Mouse (Mus musculus) layer of hippocampus, adult 8-10 months (tissue): Measurements from ENCODE around the gene Lrig1. TPM values are rescaled to one million over a fixed set of nuclear protein-coding genes. Genes with fewer than 3 reads are reported as not detected.
"Not testable (repeated sequence)": the region's sequence is repeated elsewhere in the genome, so short reads cannot be mapped to it uniquely, and the experiment has no call there.

Experiments
- DNase-seq, 2 experiments: peaks; one replicate each; pipeline ENCODE4 v3.0.0; 2022; ENCODE audit warnings: low spot score in 2 of 2
- microRNA-seq, 2 experiments: library from miRNA; unstranded; fragments of <30 nt; microRNA quantifications; one replicate each; pipeline ENCODE4 v1.2.0; 2022
- total RNA-seq, 4 experiments: library from RNA; stranded (reverse); gene quantifications; 2 replicates each; pipeline ENCODE4 v1.2.4; 2022

Gene Lrig1
- total RNA-seq, 4 experiments from 2014 or later: 25.4 to 44.9 (median 33.5) TPM

- no peak for DNase-seq
Observed at GRCm38 (mm10) chr6:94582055-94582454, 117.9 kb downstream of the Lrig1 start.

GRCm38 (mm10) chr6:94577991-94578390 lies 122.0 kb downstream of the Lrig1 start:
- DNase-seq: peak; percentile 34 to 45

- no peak for DNase-seq
Observed at GRCm38 (mm10) chr6:94575526-94576166, 124.3 kb downstream of the Lrig1 start.

GRCm38 (mm10) chr6:94568040-94568439 lies 131.9 kb downstream of the Lrig1 start:
- DNase-seq: no peak

- DNase-seq: no peak
Observed at GRCm38 (mm10) chr6:94565766-94566165, 134.2 kb downstream of the Lrig1 start.

GRCm38 (mm10) chr6:94563203-94563940 lies 136.6 kb downstream of the Lrig1 start:
- no peak for DNase-seq

GRCm38 (mm10) chr6:94561346-94561745 lies 138.6 kb downstream of the Lrig1 start:
- no peak for DNase-seq

GRCm38 (mm10) chr6:94560896-94561295 lies 139.1 kb downstream of the Lrig1 start:
- no peak for DNase-seq

GRCm38 (mm10) chr6:94558603-94559002 lies 141.4 kb downstream of the Lrig1 start:
- DNase-seq: not testable (repeated sequence)

Small RNA genes lying within 50 kb of the gene (microRNA-seq; reads per million reads assigned to microRNA genes)
- gene Mir7041: 0 to 1.5 reads per million in 2 experiments

Other genes with a start within 250 kb of the Lrig1 start
- 10 to 100 TPM; 15.3 to 21.1 (median 19.3) TPM for gene Slc25a26, start 199.8 kb downstream of the Lrig1 start, total RNA-seq